Mouse (Mus musculus) neural tube, embryonic 11.5 days (tissue): Measurements from ENCODE around the gene Tnpo2. TPM values are rescaled to one million over a fixed set of nuclear protein-coding genes. Genes with fewer than 3 reads are reported as not detected.

Experiments
- ATAC-seq: fragments of 200-750 bp; cut with Nextera tagmentation; 2 replicates; pipeline ENCODE4 v1.8.0; 2017; ENCODE audit warnings: moderate number of reproducible peaks, mild to moderate bottlenecking, moderate TSS enrichment, moderate library complexity; ENCODE audit not compliant: insufficient read depth, low FRiP score, low TSS enrichment
- DNase-seq: peaks from one replicate; pipeline ENCODE4 v3.0.0-alpha.2; 2015; ENCODE audit warnings: low spot score
- H3K27ac ChIP-seq: fragments of 300-500 bp; sonication (generic); 2 replicates; pipeline ENCODE4 v1.5.1; 2014; ENCODE audit warnings: low read depth, mild to moderate bottlenecking, low read length
- H3K27me3 ChIP-seq: fragments of 300-500 bp; sonication (generic); 2 replicates; pipeline ENCODE4 v1.6.1; 2014; ENCODE audit warnings: mild to moderate bottlenecking, low read length, mixed read lengths; ENCODE audit not compliant: control insufficient read depth, insufficient read depth
- H3K36me3 ChIP-seq: fragments of 300-500 bp; sonication (generic); 2 replicates; pipeline ENCODE4 v1.6.1; 2014; ENCODE audit warnings: mild to moderate bottlenecking, low read length, moderate library complexity, mixed read lengths; ENCODE audit not compliant: control insufficient read depth, insufficient read depth
- H3K4me1 ChIP-seq: fragments of 300-500 bp; sonication (generic); 2 replicates; pipeline ENCODE4 v1.6.1; 2014; ENCODE audit warnings: low read length, mixed read lengths; ENCODE audit not compliant: control insufficient read depth, insufficient read depth
- H3K4me2 ChIP-seq: fragments of 300-500 bp; sonication (generic); 2 replicates; pipeline ENCODE4 v1.6.1; 2014; ENCODE audit warnings: low read depth, mild to moderate bottlenecking, moderate library complexity
- H3K4me3 ChIP-seq: fragments of 300-500 bp; sonication (generic); 2 replicates; pipeline ENCODE4 v1.5.1; 2014; ENCODE audit warnings: low read depth, low read length
- H3K9ac ChIP-seq: fragments of 300-500 bp; sonication (generic); 2 replicates; pipeline ENCODE4 v1.6.1; 2014; ENCODE audit warnings: mild to moderate bottlenecking, low read length
- H3K9me3 ChIP-seq: fragments of 300-500 bp; sonication (generic); 2 replicates; pipeline ENCODE4 v1.6.1; 2016; ENCODE audit warnings: low read length; ENCODE audit not compliant: control insufficient read depth
- WGBS: fragments of 180-500 bp; shearing (Covaris S2); extraction: QIAGEN DNeasy Blood & Tissue Kit; methylation state at CpG from one replicate; pipeline ENCODE4 v1.1.7; 2014; 5-methylcytosine and 5-hydroxymethylcytosine counted together
- polyA plus RNA-seq: library from polyadenylated mRNA; unstranded; fragments of >200 nt; fragmentation: Nextera tagmentation; extraction: Ambion mirVana; gene quantifications from 2 replicates; pipeline ENCODE4 v1.2.1, GENCODE M21; 2014

The Tnpo2 gene
- polyA plus RNA-seq, 1 experiment from 2014 or later: 19.7 TPM

DNA sequence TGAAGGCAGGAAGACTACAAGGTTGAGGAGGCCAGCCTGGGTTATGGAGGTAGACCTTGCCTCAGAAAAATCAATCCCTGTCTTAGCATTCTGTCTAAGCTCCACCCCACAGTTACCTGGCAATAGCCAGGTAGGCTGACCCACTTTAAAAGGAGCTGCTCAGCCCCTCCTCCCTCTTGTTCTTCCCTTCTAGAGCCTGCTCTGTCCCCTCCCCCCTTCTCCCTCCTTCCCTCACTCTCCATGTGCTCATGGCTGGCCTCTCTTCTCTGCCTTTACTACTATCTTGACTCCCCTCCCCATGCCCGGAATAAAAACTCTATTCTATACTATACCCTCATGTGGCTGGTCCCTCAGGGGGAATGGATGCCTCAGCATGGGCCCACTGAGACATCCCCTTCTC lies 2.8 kb upstream of the Tnpo2 start:
- ATAC-seq (no peak), DNase-seq (no peak)
- Histone ChIP-seq H3K27me3 (no peaks in the 10 kb centered on the region), H3K36me3 (peaks cover 16% of the 10 kb centered on the region), H3K4me1 (peaks cover 15% of the 10 kb centered on the region), H3K27ac (no peak overlapping the region), H3K4me3 (no peak overlapping the region), H3K9ac (no peak overlapping the region), H3K9me3 (no peaks in the 10 kb centered on the region), H3K4me2 (no peak overlapping the region)
- WGBS: 45% methylated on average over 1 of the region's 1 CpGs

DNA sequence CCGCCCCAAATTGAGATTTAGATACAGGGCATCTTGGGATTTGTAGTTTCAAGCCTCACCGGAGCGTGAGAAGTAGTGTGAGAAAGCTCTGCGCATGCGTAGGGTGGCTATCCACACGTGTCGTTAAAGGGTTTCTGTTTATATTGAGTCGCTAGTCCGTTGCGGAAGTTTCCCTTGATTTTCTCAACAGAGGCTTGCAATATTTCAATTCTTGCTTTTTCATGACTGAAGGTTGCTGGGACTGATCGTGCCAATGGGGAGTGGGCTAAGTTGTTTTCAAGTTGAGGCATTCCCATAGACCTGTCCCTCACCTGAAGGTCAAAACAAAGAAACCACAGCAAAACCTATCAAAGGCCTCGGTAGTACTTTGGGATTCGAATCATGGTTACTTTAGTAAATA lies 2.0 kb upstream of the Tnpo2 start:
- Histone ChIP-seq H3K9ac (no peak overlapping the region), H3K4me3 (peak overlapping the region; percentile 79; the same call in 1 of the 2 replicates), H3K9me3 (no peaks in the 10 kb centered on the region), H3K4me2 (peak overlapping the region; percentile 98), H3K27ac (no peak overlapping the region), H3K27me3 (no peaks in the 10 kb centered on the region), H3K36me3 (peaks cover 9% of the 10 kb centered on the region), H3K4me1 (peaks cover 12% of the 10 kb centered on the region; the same call in 1 of the 2 replicates)
- 8% methylated on average over 12 of the region's 13 CpGs for WGBS
- ATAC-seq: no peak
- peak; percentile 68 for DNase-seq

DNA sequence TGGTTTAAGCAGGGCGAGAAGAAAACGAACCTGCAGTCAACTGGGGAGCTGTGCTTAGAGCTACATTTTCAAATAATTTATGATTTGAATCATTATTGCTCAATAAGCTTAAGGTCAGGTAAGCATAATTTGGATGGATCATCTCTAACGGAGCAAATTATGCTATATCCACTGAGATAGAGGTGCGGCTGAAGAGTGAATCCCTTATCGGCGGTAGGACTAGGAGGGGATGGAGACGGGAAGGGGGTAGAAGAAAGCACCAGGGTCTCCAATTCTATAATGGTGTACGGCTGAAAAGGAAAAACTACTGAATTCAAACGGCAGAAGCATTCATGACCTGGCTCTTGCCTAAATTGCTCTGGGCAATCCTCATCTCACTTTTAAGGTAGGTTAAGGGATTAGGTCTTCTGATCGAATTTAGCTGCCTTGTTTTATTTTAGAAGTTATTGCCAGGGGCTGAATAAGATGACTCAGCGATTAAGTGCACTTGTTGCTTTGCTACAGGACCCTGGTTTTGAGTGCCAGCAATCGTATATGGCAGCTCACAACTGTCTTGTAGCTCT lies 1.5 kb upstream of the Tnpo2 start:
- Histone ChIP-seq H3K4me1 (peaks cover 14% of the 10 kb centered on the region; the same call in 1 of the 2 replicates), H3K4me2 (peak overlapping the region; percentile 98), H3K4me3 (peak overlapping the region; percentile 79), H3K36me3 (peaks cover 11% of the 10 kb centered on the region), H3K27me3 (no peaks in the 10 kb centered on the region), H3K9ac (peak overlapping the region; percentile 69), H3K9me3 (no peaks in the 10 kb centered on the region), H3K27ac (no peak overlapping the region)
- WGBS: 8% methylated on average over 12 of the region's 12 CpGs
- DNase-seq (no peak), ATAC-seq (no peak)

DNA sequence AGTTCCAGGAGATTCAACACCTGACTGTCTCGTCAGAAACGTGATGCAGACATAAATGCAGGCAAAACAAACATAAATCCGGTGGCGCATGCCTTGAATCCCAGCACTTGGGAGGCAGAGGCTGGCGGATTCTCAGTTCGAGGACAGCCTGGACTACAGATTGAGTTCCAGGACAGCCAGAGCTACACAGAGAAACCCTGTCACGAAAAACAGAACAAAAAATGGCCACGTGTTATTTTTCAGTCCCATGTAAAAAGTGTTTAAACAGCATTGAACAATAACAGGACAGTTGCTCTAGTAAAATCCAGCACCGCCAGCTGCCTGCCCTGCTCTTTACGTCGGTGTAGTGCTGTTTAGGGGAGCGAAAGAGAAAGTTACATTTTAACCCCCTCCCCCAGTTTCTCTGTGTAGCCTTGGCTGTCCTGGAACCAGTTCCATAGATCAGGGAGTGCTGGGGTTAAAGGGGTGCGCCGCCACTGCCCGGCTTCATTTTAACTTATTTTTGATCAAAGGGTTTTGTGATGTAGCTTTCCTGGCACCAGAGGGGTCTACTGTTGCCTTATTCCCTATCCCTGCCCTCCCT lies 896 bp upstream of the Tnpo2 start:
- no peaks in the 10 kb centered on the region for H3K9me3 ChIP-seq
- DNase-seq: no peak
- WGBS: under 1% methylated on average over 15 of the region's 15 CpGs
- H3K27ac ChIP-seq: peak overlapping the region; percentile 98
- H3K4me1 ChIP-seq: peaks cover 14% of the 10 kb centered on the region; the same call in 1 of the 2 replicates
- H3K27me3 ChIP-seq: no peaks in the 10 kb centered on the region
- peaks cover 12% of the 10 kb centered on the region for H3K36me3 ChIP-seq
- 0 out of 2 replicates have a peak, but pooled peaks have one; percentile 0 for ATAC-seq
- H3K4me3 ChIP-seq: peak overlapping the region; percentile 79
- H3K4me2 ChIP-seq: peak overlapping the region; percentile 98
- H3K9ac ChIP-seq: peak overlapping the region; percentile 69

DNA sequence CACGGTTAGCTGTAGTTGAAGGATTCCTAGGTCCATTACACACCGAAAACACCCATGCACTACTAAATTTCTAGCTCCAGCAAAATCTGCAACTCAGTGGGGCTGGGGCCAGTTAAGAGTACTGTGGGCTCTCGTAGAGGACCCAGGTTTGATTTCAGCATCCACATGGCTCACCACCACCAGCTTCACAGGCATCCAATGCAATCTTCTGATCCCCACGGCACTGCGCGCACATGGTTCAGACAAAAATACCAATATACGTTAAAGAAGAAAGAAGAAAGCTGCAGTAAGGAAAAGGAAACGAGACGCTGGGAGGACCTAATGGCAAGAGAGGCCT lies 366 bp upstream of the Tnpo2 start:
- 0% methylated on average over 9 of the region's 9 CpGs for WGBS
- Histone ChIP-seq H3K9ac (peak overlapping the region; percentile 69), H3K4me1 (peaks cover 14% of the 10 kb centered on the region; the same call in 1 of the 2 replicates), H3K9me3 (no peaks in the 10 kb centered on the region), H3K27ac (peak overlapping the region; percentile 98), H3K4me3 (peak overlapping the region; percentile 79), H3K4me2 (peak overlapping the region; percentile 98), H3K27me3 (no peaks in the 10 kb centered on the region), H3K36me3 (peaks cover 14% of the 10 kb centered on the region)
- ATAC-seq (peak; percentile 40), DNase-seq (no peak)

DNA sequence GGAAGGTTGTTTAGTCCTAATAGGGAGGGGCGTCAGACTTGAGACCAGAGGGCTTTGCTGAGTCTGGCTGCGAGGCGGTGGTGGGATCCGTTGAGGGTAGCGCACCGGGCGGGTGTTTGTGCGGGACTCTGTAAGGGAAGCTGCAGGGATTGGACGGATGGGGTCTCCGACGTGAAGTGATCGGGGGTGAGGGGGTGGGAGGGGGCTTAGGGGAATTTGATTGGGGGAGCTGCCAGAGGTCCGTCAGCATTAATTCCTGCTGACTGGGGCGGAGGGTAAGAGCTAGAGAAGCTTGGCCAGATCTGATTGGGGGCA lies 608 bp downstream of the Tnpo2 start:
- Histone ChIP-seq H3K27ac (peak overlapping the region; percentile 98), H3K27me3 (no peaks in the 10 kb centered on the region), H3K4me2 (peak overlapping the region; percentile 98), H3K36me3 (peaks cover 14% of the 10 kb centered on the region), H3K4me3 (peak overlapping the region; percentile 79), H3K4me1 (peaks cover 14% of the 10 kb centered on the region; the same call in 1 of the 2 replicates), H3K9me3 (no peaks in the 10 kb centered on the region), H3K9ac (peak overlapping the region; percentile 93)
- ATAC-seq (peak; percentile 69), DNase-seq (peak; percentile 69)
- under 1% methylated on average over 14 of the region's 14 CpGs for WGBS

DNA sequence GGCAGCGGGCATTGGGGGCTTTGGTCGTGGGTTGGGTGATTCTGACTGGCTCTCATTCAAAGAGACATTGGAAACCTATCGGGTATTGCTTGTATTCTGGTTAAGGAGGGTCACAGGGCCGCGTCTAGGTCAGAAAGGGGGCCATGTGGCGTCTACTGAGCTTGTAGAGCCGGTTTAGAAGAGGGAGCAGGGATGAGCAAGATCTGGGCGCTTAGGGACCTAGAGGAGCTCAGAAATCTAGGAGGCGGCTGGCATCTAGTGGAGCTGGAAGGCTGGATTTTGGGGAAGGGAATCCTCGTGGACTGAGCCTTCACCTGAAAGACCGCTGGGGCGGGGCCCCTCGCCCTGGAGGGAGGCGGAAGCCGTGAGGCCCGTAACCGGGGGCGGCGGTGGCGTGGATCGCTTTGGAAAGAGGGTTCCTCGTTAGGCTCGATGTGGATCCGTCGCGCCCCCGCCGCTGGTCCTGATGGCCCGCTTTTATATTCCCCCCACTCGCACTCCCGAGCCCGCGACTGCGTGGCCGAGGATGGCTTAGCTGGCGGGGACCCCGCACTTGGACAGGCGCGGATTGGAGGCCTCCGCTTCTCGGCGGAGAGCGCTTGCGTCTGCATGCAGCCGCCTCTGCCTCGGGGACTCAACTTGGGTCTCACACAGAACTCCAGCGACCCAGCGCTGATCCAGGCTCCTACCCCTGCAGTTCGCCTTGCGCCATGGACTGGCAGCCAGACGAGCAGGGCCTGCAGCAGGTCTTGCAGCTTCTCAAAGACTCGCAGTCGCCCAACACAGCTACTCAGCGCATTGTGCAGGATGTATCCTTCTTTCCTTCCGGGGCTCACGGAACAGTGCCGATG lies 1.2 kb downstream of the Tnpo2 start:
- WGBS: under 1% methylated on average over 57 of the region's 57 CpGs

DNA sequence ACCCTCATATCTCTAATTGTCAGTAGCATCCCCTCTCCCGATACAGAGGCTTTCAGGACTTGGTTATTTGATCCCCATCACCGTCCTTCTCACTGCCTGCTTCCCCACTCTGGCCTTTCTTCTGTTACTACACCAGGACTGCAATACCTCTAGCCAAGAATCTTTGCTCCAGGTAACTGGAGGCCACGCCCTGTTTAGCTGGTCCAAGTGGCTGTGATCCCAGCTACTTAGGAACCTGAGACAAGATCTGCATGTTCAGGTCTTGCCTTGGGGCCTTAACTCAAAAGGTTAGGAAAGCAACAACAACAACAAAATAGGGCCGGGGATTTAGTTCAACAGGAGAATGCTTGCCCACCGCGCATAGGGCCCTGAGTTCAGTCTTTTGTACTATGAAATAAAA lies 6.9 kb downstream of the Tnpo2 start:
- peaks cover 3% of the 10 kb centered on the region; the same call in 1 of the 2 replicates for H3K4me1 ChIP-seq
- no peak for DNase-seq
- WGBS: 92% methylated on average over 6 of the region's 6 CpGs

More for the DNA sequence above, 1.2 kb downstream of the Tnpo2 start:
- Histone ChIP-seq H3K4me2 (peak overlapping the region; percentile 98), H3K4me1 (peaks cover 14% of the 10 kb centered on the region; the same call in 1 of the 2 replicates), H3K9ac (peak overlapping the region; percentile 93), H3K27me3 (no peaks in the 10 kb centered on the region), H3K27ac (peak overlapping the region; percentile 98), H3K36me3 (peaks cover 13% of the 10 kb centered on the region), H3K9me3 (no peaks in the 10 kb centered on the region), H3K4me3 (peak overlapping the region; percentile 79)
- ATAC-seq (no peak), DNase-seq (peak; percentile 48)

More for the DNA sequence above, 6.9 kb downstream of the Tnpo2 start:
- Histone ChIP-seq H3K27me3 (no peaks in the 10 kb centered on the region), H3K9ac (no peak overlapping the region), H3K27ac (no peak overlapping the region), H3K9me3 (no peaks in the 10 kb centered on the region), H3K36me3 (peaks cover 26% of the 10 kb centered on the region), H3K4me3 (no peak overlapping the region), H3K4me2 (no peak overlapping the region)
- no peak for ATAC-seq
